Mouse (Mus musculus): ENCODE measurements at regions not wholly inside any gene's neighbourhood (a gene's known extent, or its start where the extent isn't known, plus 50 kb on each side); places are given as distances from the start of the nearest gene placed in this dataset.
A peak's percentile ranks its signal among the peaks of the same experiment; 100 is the strongest.
"Not testable (repeated sequence)": the region's sequence is repeated elsewhere in the genome, so short reads cannot be mapped to it uniquely, and the experiment has no call there.

DNA sequence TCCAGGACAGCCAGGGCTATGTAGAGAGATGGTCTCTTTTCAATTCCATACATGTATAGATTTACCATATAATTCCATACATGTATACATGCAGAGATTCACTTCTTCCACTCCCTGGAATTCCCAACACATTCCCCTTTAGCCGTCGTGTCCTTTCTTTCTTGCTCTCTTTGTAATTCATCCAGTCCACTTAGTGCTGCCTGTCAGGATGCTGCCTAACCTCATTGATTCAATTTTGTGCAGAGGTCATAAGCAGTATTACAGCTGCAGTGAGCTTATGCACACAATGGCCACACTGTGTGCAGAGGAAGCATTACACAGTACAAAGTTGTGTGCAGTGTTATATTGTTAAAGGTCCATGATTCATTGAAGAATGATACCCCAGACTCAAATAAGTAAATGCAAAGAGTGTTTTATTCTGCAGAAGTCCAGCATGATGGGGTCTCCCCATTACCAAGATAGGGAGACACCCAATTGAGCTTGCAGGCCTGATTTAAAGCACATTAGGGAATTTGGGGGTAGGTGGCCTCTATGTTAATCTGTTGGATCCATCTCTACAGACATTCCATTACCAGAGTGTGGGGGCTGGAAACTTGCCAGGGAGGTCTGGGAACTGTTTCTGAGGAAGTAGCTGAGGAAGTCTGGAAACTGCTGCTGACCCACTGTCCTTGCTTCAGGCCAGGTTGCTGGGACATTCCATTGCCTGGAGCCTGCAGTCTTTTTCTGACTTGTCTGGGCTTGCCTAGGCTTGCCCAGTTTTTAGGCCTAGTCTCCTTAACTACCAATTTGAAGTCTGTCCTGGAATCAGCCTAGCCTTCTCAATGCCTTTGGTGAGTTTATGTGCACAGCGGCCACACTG, 72.8 kb downstream of the Fam161a start:
- Histone ChIP-seq H3K9ac (replicated peaks) (no peak overlapping the region), H3K27ac (replicated peaks) (no peak overlapping the region), H3K27me3 (replicated peaks) (no peaks in the 10 kb centered on the region), H3K4me3 (replicated peaks) (no peak overlapping the region), H3K9me3 (replicated peaks) (no peaks in the 10 kb centered on the region), H3K4me2 (no peak overlapping the region), H3K36me3 (no peaks in the 10 kb centered on the region), H3K4me1 (no peaks in the 10 kb centered on the region)
- 52% methylated on average over 3 of the region's 3 CpGs for WGBS
- no peak for ATAC-seq (ENCODE audit: low FRiP score)

- Histone ChIP-seq H3K4me1 (no peaks in the 10 kb centered on the region), H3K9me3 (replicated peaks) (no peaks in the 10 kb centered on the region), H3K27ac (replicated peaks) (no peak overlapping the region), H3K4me2 (no peak overlapping the region), H3K4me3 (replicated peaks) (no peak overlapping the region), H3K27me3 (replicated peaks) (no peaks in the 10 kb centered on the region), H3K36me3 (no peaks in the 10 kb centered on the region), H3K9ac (replicated peaks) (no peak overlapping the region)
- WGBS = 64% methylated on average over 4 of the region's 4 CpGs
- ATAC-seq (ENCODE audit: low FRiP score) = no peak
These were observed 74.3 kb downstream of the Fam161a start for GRCm38 (mm10) chr11:23081616-23082015.

DNA sequence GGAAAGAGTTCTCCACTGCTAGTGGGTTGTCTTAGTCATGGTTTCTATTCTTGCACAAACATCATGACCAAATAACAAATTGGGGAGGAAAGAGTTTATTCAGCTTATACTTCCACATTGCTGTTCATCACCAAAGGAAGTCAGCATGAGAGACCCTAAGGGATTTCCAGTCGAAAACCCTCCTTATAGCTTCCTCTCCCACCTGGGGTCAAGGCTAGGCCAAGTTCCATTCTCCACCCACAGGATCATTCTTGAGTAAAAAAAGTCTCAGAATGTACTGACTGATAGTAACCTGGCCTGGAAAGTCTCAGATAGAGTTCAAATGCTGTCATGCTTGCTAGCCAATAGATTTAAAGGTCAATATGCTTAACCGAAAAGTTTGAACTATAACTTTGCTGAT, 76.5 kb downstream of the Fam161a start:
- not testable (repeated sequence) for ATAC-seq (ENCODE audit: low FRiP score); H3K9ac ChIP-seq (replicated peaks); H3K27me3 ChIP-seq (replicated peaks); H3K4me3 ChIP-seq (replicated peaks); H3K4me2 ChIP-seq; H3K27ac ChIP-seq (replicated peaks); H3K4me1 ChIP-seq; H3K36me3 ChIP-seq; H3K9me3 ChIP-seq (replicated peaks)
- WGBS = 83% methylated on average over 2 of the region's 2 CpGs

GRCm38 (mm10) chr11:23095287-23095686, 88.0 kb downstream of the Fam161a start:
- ATAC-seq (ENCODE audit: low FRiP score) = no peak
- Histone ChIP-seq H3K27me3 (replicated peaks) (no peaks in the 10 kb centered on the region), H3K9ac (replicated peaks) (no peak overlapping the region), H3K27ac (replicated peaks) (no peak overlapping the region), H3K9me3 (replicated peaks) (no peaks in the 10 kb centered on the region), H3K36me3 (no peaks in the 10 kb centered on the region), H3K4me3 (replicated peaks) (no peak overlapping the region), H3K4me1 (no peaks in the 10 kb centered on the region), H3K4me2 (no peak overlapping the region)
- 64% methylated on average over 5 of the region's 5 CpGs for WGBS

- 36% methylated on average over 1 of the region's 1 CpGs for WGBS
- not testable (repeated sequence) for H3K4me1 ChIP-seq; H3K27ac ChIP-seq (replicated peaks); H3K36me3 ChIP-seq; H3K9ac ChIP-seq (replicated peaks); H3K4me3 ChIP-seq (replicated peaks); ATAC-seq (ENCODE audit: low FRiP score); H3K27me3 ChIP-seq (replicated peaks); H3K4me2 ChIP-seq; H3K9me3 ChIP-seq (replicated peaks)
These were observed 88.4 kb downstream of the Fam161a start for GRCm38 (mm10) chr11:23095723-23096122.

GRCm38 (mm10) chr11:23096451-23097222, 89.3 kb downstream of the Fam161a start:
- ATAC-seq (ENCODE audit: low FRiP score) = no peak
- Histone ChIP-seq H3K36me3 (no peaks in the 10 kb centered on the region), H3K4me2 (no peak overlapping the region), H3K9ac (replicated peaks) (no peak overlapping the region), H3K4me1 (no peaks in the 10 kb centered on the region), H3K27me3 (replicated peaks) (no peaks in the 10 kb centered on the region), H3K9me3 (replicated peaks) (no peaks in the 10 kb centered on the region), H3K27ac (replicated peaks) (no peak overlapping the region), H3K4me3 (replicated peaks) (no peak overlapping the region)
- 69% methylated on average over 2 of the region's 2 CpGs for WGBS

DNA sequence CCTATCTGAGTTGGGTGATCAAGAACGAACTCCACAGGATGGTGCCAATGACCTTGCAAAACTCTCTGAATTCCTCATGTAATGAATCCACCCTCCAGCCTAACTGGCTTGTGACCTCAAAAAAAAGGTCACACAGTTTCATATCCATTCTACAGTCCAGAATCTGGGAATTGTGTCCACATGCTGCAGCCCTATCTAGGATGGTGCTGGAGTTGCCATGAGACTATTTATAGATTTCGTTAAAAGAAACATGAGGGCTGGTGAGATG, 89.8 kb downstream of the Fam161a start:
- no peak overlapping the region for H3K27ac ChIP-seq (replicated peaks)
- no peaks in the 10 kb centered on the region for H3K9me3 ChIP-seq (replicated peaks)
- 81% methylated on average over 2 of the region's 2 CpGs for WGBS
- no peak overlapping the region for H3K4me3 ChIP-seq (replicated peaks)
- no peak overlapping the region for H3K9ac ChIP-seq (replicated peaks)
- H3K36me3 ChIP-seq = no peaks in the 10 kb centered on the region
- ATAC-seq (ENCODE audit: low FRiP score) = no peak
- no peaks in the 10 kb centered on the region for H3K27me3 ChIP-seq (replicated peaks)
- no peak overlapping the region for H3K4me2 ChIP-seq
- H3K4me1 ChIP-seq = no peaks in the 10 kb centered on the region

DNA sequence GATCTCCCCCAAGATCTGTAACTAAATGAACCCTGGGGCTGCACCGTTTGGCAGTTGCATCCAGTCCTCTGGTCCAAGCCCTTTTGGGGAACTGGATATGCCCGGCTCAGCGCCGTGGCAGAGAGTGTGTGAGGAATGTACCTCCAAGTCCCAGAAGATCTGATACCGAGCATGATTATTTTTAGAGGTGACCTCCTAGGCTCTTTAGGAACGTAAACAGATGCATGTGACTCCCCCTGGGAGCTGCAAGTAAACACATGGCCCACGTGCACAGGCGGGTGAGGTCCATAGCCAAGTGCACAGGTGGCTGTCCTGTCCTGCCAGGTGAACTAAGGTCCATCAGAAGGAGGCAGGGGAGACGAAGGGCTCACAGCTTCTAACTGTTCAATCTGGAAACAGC, 107.3 kb downstream of the Fam161a start:
- Histone ChIP-seq H3K4me2 (no peak overlapping the region), H3K4me1 (no peaks in the 10 kb centered on the region), H3K9me3 (replicated peaks) (peaks cover 10% of the 10 kb centered on the region; the same call in 1 of the 2 replicates), H3K27ac (replicated peaks) (no peak overlapping the region), H3K4me3 (replicated peaks) (no peak overlapping the region), H3K27me3 (replicated peaks) (no peaks in the 10 kb centered on the region), H3K9ac (replicated peaks) (no peak overlapping the region), H3K36me3 (no peaks in the 10 kb centered on the region)
- 85% methylated on average over 9 of the region's 9 CpGs for WGBS
- no peak for ATAC-seq (ENCODE audit: low FRiP score)

GRCm38 (mm10) chr11:23120533-23121210, 113.3 kb downstream of the Fam161a start:
- Histone ChIP-seq H3K4me1 (peaks cover 5% of the 10 kb centered on the region), H3K36me3 (no peaks in the 10 kb centered on the region), H3K9me3 (replicated peaks) (no peaks in the 10 kb centered on the region), H3K9ac (replicated peaks) (no peak overlapping the region), H3K4me2 (no peak overlapping the region), H3K4me3 (replicated peaks) (no peak overlapping the region), H3K27me3 (replicated peaks) (no peaks in the 10 kb centered on the region), H3K27ac (replicated peaks) (no peak overlapping the region)
- no peak for ATAC-seq (ENCODE audit: low FRiP score)
- 86% methylated on average over 11 of the region's 11 CpGs for WGBS

GRCm38 (mm10) chr11:23124198-23124951, 117.0 kb downstream of the Fam161a start:
- H3K4me1 ChIP-seq = peaks cover 5% of the 10 kb centered on the region
- peak overlapping the region; percentile 45 for H3K4me3 ChIP-seq (replicated peaks)
- peak overlapping the region; percentile 41 for H3K9ac ChIP-seq (replicated peaks)
- peak overlapping the region; percentile 88 for H3K4me2 ChIP-seq
- no peaks in the 10 kb centered on the region for H3K36me3 ChIP-seq
- H3K27ac ChIP-seq (replicated peaks) = no peak overlapping the region
- WGBS = 3% methylated on average over 25 of the region's 25 CpGs
- no peaks in the 10 kb centered on the region for H3K9me3 ChIP-seq (replicated peaks)
- ATAC-seq (ENCODE audit: low FRiP score) = peak; percentile 99
- no peaks in the 10 kb centered on the region for H3K27me3 ChIP-seq (replicated peaks)

DNA sequence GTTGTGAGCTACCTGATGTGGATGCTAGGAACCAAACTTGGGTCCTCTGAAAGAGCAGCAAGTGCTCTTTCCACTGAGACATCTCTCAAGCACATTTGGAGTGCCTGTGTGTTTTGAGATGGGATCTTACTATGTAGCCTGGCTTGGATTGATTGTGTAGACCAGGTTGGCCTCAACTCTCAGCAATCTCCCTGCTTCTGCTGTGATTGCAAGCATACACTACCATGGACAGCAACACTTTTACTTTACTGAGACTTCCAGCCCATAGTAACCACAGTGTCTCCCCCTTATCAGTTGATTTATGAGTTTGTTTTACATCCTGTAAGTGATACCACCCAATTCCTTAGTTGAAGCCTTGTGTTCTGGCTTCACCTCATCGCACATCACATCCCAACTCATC, 123.8 kb downstream of the Fam161a start:
- no peaks in the 10 kb centered on the region for H3K27me3 ChIP-seq (replicated peaks)
- no peak overlapping the region for H3K4me2 ChIP-seq
- H3K4me3 ChIP-seq (replicated peaks) = no peak overlapping the region
- H3K9me3 ChIP-seq (replicated peaks) = no peaks in the 10 kb centered on the region
- ATAC-seq (ENCODE audit: low FRiP score) = no peak
- no peak overlapping the region for H3K27ac ChIP-seq (replicated peaks)
- H3K36me3 ChIP-seq = no peaks in the 10 kb centered on the region
- no peaks in the 10 kb centered on the region for H3K4me1 ChIP-seq
- no peak overlapping the region for H3K9ac ChIP-seq (replicated peaks)
- WGBS = 61% methylated on average over 1 of the region's 1 CpGs
